18 mouse cellular contexts compared by ENCODE assay signal in the genomic region with DNA sequence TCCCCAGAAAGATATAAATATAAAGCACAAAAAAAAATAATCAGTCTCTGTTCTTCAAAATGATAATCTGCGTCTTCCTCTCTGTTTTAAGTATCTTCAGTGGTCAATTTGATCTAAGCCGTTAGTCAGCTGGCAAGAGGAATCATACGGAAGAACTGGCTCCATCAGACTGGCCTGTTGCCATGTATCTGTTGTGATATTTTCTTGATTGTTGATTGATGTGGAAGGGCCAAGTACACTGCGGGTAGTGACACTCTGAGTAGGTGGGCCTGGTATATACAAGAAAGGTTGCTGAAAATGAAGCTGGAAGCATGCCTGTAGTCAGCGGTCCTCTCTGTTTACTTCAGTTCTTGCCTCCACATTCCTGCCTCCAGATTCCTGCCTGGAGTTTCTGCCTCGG.
DNase-seq lines count a peak whose midpoint lies in the region; ATAC-seq and TF ChIP-seq lines count a peak whose summit lies in the region.
"Had no signal": no experiment of that assay in that cellular context is flagged by ENCODE, and none has a peak within 500 bp of the region (broad histone marks: within the 10 kb centered on the region; RNA-seq: fewer than 3 reads in every experiment).

No protein-coding gene starts in this region.

- no peaks in the 10 kb centered on the region for H3K36me3 ChIP-seq in forebrain, embryonic 14.5 days (ENCODE audit: control insufficient read depth, insufficient read depth, low read length)
- no peaks in the 10 kb centered on the region for H3K36me3 ChIP-seq in forebrain, embryonic 12.5 days (replicated peaks)
- no peaks in the 10 kb centered on the region for H3K36me3 ChIP-seq in stomach, postnatal 0 days (ENCODE audit: control insufficient read depth, insufficient read depth, low read length)
- H3K36me3 ChIP-seq: embryonic facial prominence, embryonic 13.5 days; liver, embryonic 12.5 days had no signal

- peak overlapping the region; percentile 66; the same call in 1 of the 2 replicates for H3K27ac ChIP-seq in forebrain, embryonic 14.5 days (ENCODE audit: low read depth, low read length)
- H3K27ac ChIP-seq in forebrain, embryonic 12.5 days = no peak overlapping the region
- peak overlapping the region; percentile 86 for H3K27ac ChIP-seq in layer of hippocampus, adult 2 months
- H3K27ac ChIP-seq in stomach, postnatal 0 days (replicated peaks) = no peak overlapping the region
- H3K27ac ChIP-seq: embryonic facial prominence, embryonic 13.5 days; liver, embryonic 12.5 days had no signal

- no peak for TF ChIP-seq POLR2A in brain, embryonic 14.5 days (IDR thresholded peaks at IDR 0.05; ENCODE audit: borderline replicate concordance, extremely low read depth, insufficient read depth, insufficient read length, poor library complexity, severe bottlenecking)

- H3K4me3 ChIP-seq in forebrain, embryonic 14.5 days (ENCODE audit: low read depth, low read length) = no peak overlapping the region
- H3K4me3 ChIP-seq in forebrain, embryonic 12.5 days (replicated peaks) = no peak overlapping the region
- H3K4me3 ChIP-seq in layer of hippocampus, adult 2 months = no peak overlapping the region
- no peak overlapping the region for H3K4me3 ChIP-seq in stomach, postnatal 0 days (ENCODE audit: low read depth, low read length)
- H3K4me3 ChIP-seq: embryonic facial prominence, embryonic 13.5 days; liver, embryonic 12.5 days; megakaryocyte, embryonic 14.5 days had no signal

- H3K9ac ChIP-seq in forebrain, embryonic 14.5 days (ENCODE audit: low read length) = no peak overlapping the region
- no peak overlapping the region for H3K9ac ChIP-seq in forebrain, embryonic 12.5 days
- no peak overlapping the region for H3K9ac ChIP-seq in stomach, postnatal 0 days (ENCODE audit: low read length)
- H3K9ac ChIP-seq: embryonic facial prominence, embryonic 13.5 days; liver, embryonic 12.5 days had no signal

- H3K9me3 ChIP-seq in forebrain, embryonic 14.5 days (replicated peaks; ENCODE audit: control insufficient read depth, low read length) = no peaks in the 10 kb centered on the region
- no peaks in the 10 kb centered on the region for H3K9me3 ChIP-seq in forebrain, embryonic 12.5 days
- H3K9me3 ChIP-seq in stomach, postnatal 0 days (ENCODE audit: control insufficient read depth, low read length) = no peaks in the 10 kb centered on the region
- H3K9me3 ChIP-seq: embryonic facial prominence, embryonic 13.5 days; liver, embryonic 12.5 days had no signal

- no peaks in the 10 kb centered on the region for H3K27me3 ChIP-seq in forebrain, embryonic 14.5 days (replicated peaks; ENCODE audit: control insufficient read depth, insufficient read depth, low read length)
- H3K27me3 ChIP-seq in forebrain, embryonic 12.5 days = no peaks in the 10 kb centered on the region
- no peaks in the 10 kb centered on the region for H3K27me3 ChIP-seq in stomach, postnatal 0 days (ENCODE audit: control insufficient read depth, insufficient read depth, low read length)
- H3K27me3 ChIP-seq: embryonic facial prominence, embryonic 13.5 days; liver, embryonic 12.5 days; megakaryocyte, embryonic 14.5 days had no signal

- WGBS in forebrain, embryonic 14.5 days = 74% methylated on average over 6 of the region's 6 CpGs
- WGBS in forebrain, embryonic 12.5 days = 92% methylated on average over 6 of the region's 6 CpGs
- WGBS in stomach, postnatal 0 days = 71% methylated on average over 6 of the region's 6 CpGs

- no peak for TF ChIP-seq CTCF in layer of hippocampus, adult 2 months (conservative IDR thresholded peaks at IDR 0.05)
- no peak for TF ChIP-seq CTCF in brain, embryonic 14.5 days (IDR thresholded peaks at IDR 0.05; ENCODE audit: borderline replicate concordance, extremely low read depth, insufficient read depth, insufficient read length)
- TF ChIP-seq CTCF in stomach, postnatal 0 days (IDR thresholded peaks at IDR 0.05; ENCODE audit: low read depth) = no peak

- H3K4me2 ChIP-seq in forebrain, embryonic 14.5 days (ENCODE audit: low read length) = no peak overlapping the region
- no peak overlapping the region for H3K4me2 ChIP-seq in forebrain, embryonic 12.5 days
- H3K4me2 ChIP-seq in stomach, postnatal 0 days (replicated peaks; ENCODE audit: low read depth) = no peak overlapping the region
- H3K4me2 ChIP-seq: embryonic facial prominence, embryonic 13.5 days; heart, embryonic 11.5 days; liver, embryonic 12.5 days had no signal

- DNase-seq in forebrain, embryonic 14.5 days (ENCODE audit: low spot score) = peak; percentile 29
- DNase-seq in layer of hippocampus, adult 2 months (ENCODE audit: low spot score in 2 of 2) = no peak
- DNase-seq in layer of hippocampus, adult 11-12 months (ENCODE audit: low spot score) = no peak
- DNase-seq in brain, adult 2 months (ENCODE audit: low read depth, low spot score) = peak; percentile 31
- DNase-seq in brain, embryonic 14.5 days (ENCODE audit: low read depth) = peak; percentile 56
- no peak for DNase-seq in gastrocnemius, postnatal 4 days (ENCODE audit: low spot score in 2 of 2)
- no peak for DNase-seq in stomach, postnatal 0 days (ENCODE audit: low spot score)
- DNase-seq: gastrocnemius, postnatal 25 days; heart, postnatal 10 days; kidney, adult 2 months; kidney, postnatal 10 days; lung, adult 2 months; right cerebral cortex, postnatal 4 days had no signal

- TF ChIP-seq EP300 in stomach, postnatal 0 days (optimal IDR thresholded peaks at IDR 0.05) = no peak

- H3K4me1 ChIP-seq in forebrain, embryonic 14.5 days (ENCODE audit: control insufficient read depth, insufficient read depth, low read length) = no peaks in the 10 kb centered on the region
- no peaks in the 10 kb centered on the region for H3K4me1 ChIP-seq in forebrain, embryonic 12.5 days
- no peaks in the 10 kb centered on the region for H3K4me1 ChIP-seq in stomach, postnatal 0 days (replicated peaks; ENCODE audit: control insufficient read depth, insufficient read depth)
- H3K4me1 ChIP-seq: embryonic facial prominence, embryonic 13.5 days; liver, embryonic 12.5 days; megakaryocyte, embryonic 14.5 days had no signal

- ATAC-seq in forebrain, embryonic 14.5 days = no peak
- ATAC-seq in forebrain, embryonic 12.5 days (ENCODE audit: low FRiP score) = no peak
- ATAC-seq in stomach, postnatal 0 days (ENCODE audit: low FRiP score, low TSS enrichment) = no peak
- ATAC-seq: liver, embryonic 12.5 days had no signal

Comparison
In these comparisons a context has a peak if more than half of its experiments do, and no peak if none do; other contexts are left out.
1. H3K27ac ChIP-seq: peak in forebrain, embryonic 14.5 days (single experiment) and layer of hippocampus, adult 2 months (single experiment); none in forebrain, embryonic 12.5 days (single experiment) and stomach, postnatal 0 days (single experiment).
2. DNase-seq: peak in forebrain, embryonic 14.5 days (single experiment), brain, adult 2 months (single experiment) and brain, embryonic 14.5 days (single experiment); none in layer of hippocampus, adult 2 months (0 of 2), layer of hippocampus, adult 11-12 months (single experiment), gastrocnemius, postnatal 4 days (0 of 2) and stomach, postnatal 0 days (single experiment).